Mouse (Mus musculus) lung, embryonic 16.5 days (tissue): ENCODE results near the gene Slc5a5. TPM values are rescaled to one million over a fixed set of nuclear protein-coding genes. Genes with fewer than 3 reads are reported as not detected.

Experiments used
- ATAC-seq: fragments of 200-750 bp; cut with Nextera tagmentation; 2 replicates; pipeline ENCODE4 v1.8.0; 2017; ENCODE audit warnings: low read depth, mild to moderate bottlenecking, moderate library complexity
- H3K27ac ChIP-seq: fragments of 300-500 bp; sonication (generic); 2 replicates; pipeline ENCODE4 v1.5.1; 2014; ENCODE audit warnings: mild to moderate bottlenecking, control low read depth, low read length
- H3K27me3 ChIP-seq: fragments of 300-500 bp; sonication (generic); 2 replicates; pipeline ENCODE4 v1.6.1; 2014; ENCODE audit warnings: low read depth, low read length, mixed read lengths; ENCODE audit not compliant: control insufficient read depth, insufficient read depth
- H3K36me3 ChIP-seq: fragments of 300-500 bp; sonication (generic); 2 replicates; pipeline ENCODE4 v1.6.1; 2014; ENCODE audit warnings: low read length; ENCODE audit not compliant: control insufficient read depth, insufficient read depth
- H3K4me1 ChIP-seq: fragments of 300-500 bp; sonication (generic); replicated peaks from 2 replicates; pipeline ENCODE4 v1.6.1; 2014; ENCODE audit warnings: low read length, mixed read lengths; ENCODE audit not compliant: control insufficient read depth, insufficient read depth
- H3K4me2 ChIP-seq: fragments of 300-500 bp; sonication (generic); 2 replicates; pipeline ENCODE4 v1.6.1; 2014; ENCODE audit warnings: low read depth, low read length, control low read depth
- H3K4me3 ChIP-seq: fragments of 300-500 bp; sonication (generic); 2 replicates; pipeline ENCODE4 v1.5.1; 2014; ENCODE audit warnings: mild to moderate bottlenecking, low read length, control low read depth
- H3K9ac ChIP-seq: fragments of 300-500 bp; sonication (generic); 2 replicates; pipeline ENCODE4 v1.6.1; 2014; ENCODE audit warnings: low read length, control low read depth
- H3K9me3 ChIP-seq: fragments of 300-500 bp; sonication (generic); 2 replicates; pipeline ENCODE4 v1.6.1; 2016; ENCODE audit warnings: low read length; ENCODE audit not compliant: control insufficient read depth
- WGBS: fragments of 180-500 bp; shearing (Covaris S2); extraction: QIAGEN DNeasy Blood & Tissue Kit; methylation state at CpG from one replicate; pipeline ENCODE4 v1.1.7; 2014; 5-methylcytosine and 5-hydroxymethylcytosine counted together
- polyA plus RNA-seq: library from polyadenylated mRNA; unstranded; fragments of >200 nt; fragmentation: Nextera tagmentation; extraction: Ambion mirVana; gene quantifications from 2 replicates; pipeline ENCODE4 v1.2.1, GENCODE M21; 2015

Slc5a5 gene
- polyA plus RNA-seq, 1 experiment from 2014 or later, result 0.13 TPM

DNA sequence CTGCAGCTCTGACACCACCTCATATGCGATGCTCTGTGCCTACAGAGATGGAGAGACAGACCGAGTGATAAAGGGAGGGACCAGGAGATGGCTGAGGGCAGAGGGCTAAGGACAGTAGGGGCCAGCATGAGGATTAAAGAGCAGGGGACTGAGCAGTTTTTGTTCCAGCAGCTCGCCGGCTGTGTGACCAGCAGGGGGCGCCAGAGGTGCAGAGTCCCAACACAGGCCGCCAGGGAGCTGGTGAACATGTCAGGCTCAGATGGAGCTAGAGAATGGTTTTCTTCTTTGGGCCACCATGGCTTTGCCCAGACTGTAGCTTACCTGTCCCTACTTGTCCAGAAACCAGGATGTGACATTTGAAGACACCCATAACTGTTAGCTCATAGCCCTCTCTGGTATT, 48.0 kb downstream of the Slc5a5 start:
- no peak overlapping the region for H3K27ac ChIP-seq
- no peak for ATAC-seq
- H3K4me3 ChIP-seq, result no peak overlapping the region
- H3K36me3 ChIP-seq, result no peaks in the 10 kb centered on the region
- no peak overlapping the region for H3K4me2 ChIP-seq
- no peaks in the 10 kb centered on the region for H3K27me3 ChIP-seq
- peaks cover 3% of the 10 kb centered on the region for H3K4me1 ChIP-seq
- no peak overlapping the region for H3K9ac ChIP-seq
- WGBS, result 1% methylated on average over 6 of the region's 6 CpGs
- no peaks in the 10 kb centered on the region for H3K9me3 ChIP-seq

DNA sequence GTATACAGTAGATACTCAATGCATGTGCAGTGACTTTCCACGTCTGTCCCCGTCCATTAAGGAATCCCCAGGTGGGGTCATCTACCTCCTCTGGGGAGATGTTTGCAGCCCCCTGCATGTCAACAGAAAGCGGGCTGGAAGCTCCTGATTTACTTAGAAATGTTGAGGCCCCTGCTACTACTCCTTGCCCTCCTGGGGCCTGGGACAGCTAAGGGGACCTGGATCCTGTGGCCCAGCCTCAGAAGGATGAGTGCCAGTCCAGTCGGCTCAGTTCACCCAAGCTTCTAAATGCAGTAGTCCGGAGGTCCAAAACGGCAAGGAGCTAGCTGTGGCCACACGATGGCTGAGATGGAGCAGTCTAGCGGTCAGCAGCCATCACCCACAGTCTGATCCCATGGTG, 48.6 kb downstream of the Slc5a5 start:
- no peak overlapping the region for H3K4me3 ChIP-seq
- H3K9ac ChIP-seq, result no peak overlapping the region
- no peaks in the 10 kb centered on the region for H3K9me3 ChIP-seq
- no peak for ATAC-seq
- 87% methylated on average over 8 of the region's 8 CpGs for WGBS
- no peaks in the 10 kb centered on the region for H3K27me3 ChIP-seq
- no peak overlapping the region for H3K4me2 ChIP-seq
- H3K36me3 ChIP-seq, result no peaks in the 10 kb centered on the region
- H3K27ac ChIP-seq, result no peak overlapping the region
- peaks cover 3% of the 10 kb centered on the region for H3K4me1 ChIP-seq

DNA sequence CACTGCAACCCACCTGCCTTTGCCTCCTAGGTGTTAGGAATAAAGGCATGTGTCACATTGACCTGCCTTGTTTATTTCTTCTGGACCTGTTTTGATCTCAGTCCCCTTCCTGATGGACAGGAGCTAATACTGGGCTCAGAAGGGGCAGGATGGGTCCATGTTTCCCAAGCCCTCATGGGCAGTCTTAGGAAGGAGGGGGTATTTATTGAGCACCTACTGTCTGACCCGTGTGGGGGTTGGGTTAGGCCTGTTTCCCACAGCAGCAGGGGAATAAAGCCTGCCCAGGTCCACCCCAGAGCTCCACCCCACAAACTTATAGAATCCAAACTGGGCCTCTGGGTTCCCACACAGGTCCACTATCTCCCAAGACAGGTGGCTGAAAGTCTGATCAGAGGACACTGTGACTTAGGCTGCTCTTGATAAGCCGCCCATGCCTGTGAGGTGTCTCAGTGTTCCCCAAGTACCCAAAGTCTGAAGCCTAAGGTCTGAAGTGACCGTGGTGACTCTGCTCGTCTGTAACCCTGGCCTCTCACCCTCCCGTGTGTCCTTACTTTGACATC, 49.3 kb downstream of the Slc5a5 start:
- no peak for ATAC-seq
- Histone ChIP-seq H3K36me3 (no peaks in the 10 kb centered on the region), H3K4me3 (no peak overlapping the region), H3K9ac (no peak overlapping the region), H3K4me2 (no peak overlapping the region), H3K27me3 (no peaks in the 10 kb centered on the region), H3K4me1 (peaks cover 7% of the 10 kb centered on the region), H3K9me3 (no peaks in the 10 kb centered on the region), H3K27ac (no peak overlapping the region)
- WGBS, result 78% methylated on average over 5 of the region's 5 CpGs

DNA sequence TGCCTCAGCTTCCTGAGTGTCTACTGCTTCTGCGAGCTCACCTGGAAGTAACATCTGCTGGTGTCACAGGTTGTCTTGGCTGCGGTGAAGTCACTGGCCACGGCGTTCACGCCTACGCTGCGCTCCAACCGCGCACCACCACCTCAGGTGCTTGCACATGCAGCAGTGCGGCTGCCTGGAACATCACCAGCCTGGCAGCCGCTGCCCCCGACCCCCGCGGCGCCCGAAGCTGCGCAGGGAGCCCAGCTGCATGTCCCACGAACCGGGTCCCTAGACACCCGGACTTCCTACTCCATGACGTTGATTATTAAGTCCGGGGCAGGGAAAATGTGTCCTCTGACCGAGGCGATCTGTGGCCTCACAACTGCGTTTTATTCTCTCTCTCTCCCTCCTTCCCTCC, 50.1 kb downstream of the Slc5a5 start:
- no peak overlapping the region for H3K9ac ChIP-seq
- peaks cover 7% of the 10 kb centered on the region for H3K4me1 ChIP-seq
- no peak overlapping the region for H3K27ac ChIP-seq
- no peak overlapping the region for H3K4me2 ChIP-seq
- H3K36me3 ChIP-seq, result no peaks in the 10 kb centered on the region
- WGBS, result 71% methylated on average over 25 of the region's 25 CpGs
- H3K27me3 ChIP-seq, result no peaks in the 10 kb centered on the region
- no peak for ATAC-seq
- no peaks in the 10 kb centered on the region for H3K9me3 ChIP-seq
- no peak overlapping the region for H3K4me3 ChIP-seq

DNA sequence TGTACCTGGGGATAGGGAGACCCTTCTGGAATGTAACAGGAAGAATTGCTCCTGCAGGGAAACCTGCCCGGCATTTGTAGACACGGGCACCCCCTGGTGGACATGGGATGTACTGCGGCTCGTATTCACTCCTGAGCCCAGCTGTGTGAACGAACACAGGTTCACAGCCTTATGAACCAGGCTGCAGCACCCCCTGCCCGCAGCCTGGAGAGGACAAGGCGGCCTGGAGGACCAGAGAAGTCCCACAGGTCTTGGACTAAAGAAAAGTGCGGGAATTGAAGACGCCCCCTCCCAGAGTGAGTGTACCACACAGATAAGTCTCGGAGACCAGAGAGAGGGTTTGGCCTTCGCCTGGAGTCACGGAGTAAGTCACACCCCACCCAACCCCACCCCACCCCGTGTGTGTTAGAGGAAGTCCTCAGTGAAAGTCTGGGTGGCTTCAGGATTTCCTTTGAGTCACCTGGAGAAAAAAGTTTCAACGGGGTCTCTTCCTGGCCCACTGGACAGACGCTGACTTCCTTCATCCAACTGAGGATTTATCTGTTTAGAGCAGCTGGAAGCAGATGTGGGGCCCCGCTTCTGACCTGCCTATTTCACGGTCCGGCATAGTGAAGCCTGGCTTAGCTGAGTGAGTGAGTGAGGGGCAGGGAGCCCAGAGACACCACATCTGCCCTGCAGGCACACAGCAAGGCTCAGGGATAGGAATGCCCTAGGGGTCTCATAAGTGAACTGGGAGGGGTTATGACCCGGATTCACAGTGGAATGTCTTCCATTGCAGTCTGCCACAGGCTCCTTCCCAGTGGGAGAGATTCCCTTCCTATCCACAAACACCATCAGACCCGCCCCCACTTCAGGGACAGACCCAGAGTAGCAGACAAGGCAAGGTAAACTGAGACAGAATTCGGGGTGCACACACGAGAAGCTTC, 51.1 kb downstream of the Slc5a5 start:
- Histone ChIP-seq H3K27ac (no peak overlapping the region), H3K9me3 (no peaks in the 10 kb centered on the region), H3K4me1 (peaks cover 7% of the 10 kb centered on the region), H3K36me3 (no peaks in the 10 kb centered on the region), H3K27me3 (no peaks in the 10 kb centered on the region), H3K4me3 (no peak overlapping the region), H3K9ac (no peak overlapping the region), H3K4me2 (no peak overlapping the region)
- no peak for ATAC-seq
- WGBS, result 25% methylated on average over 22 of the region's 22 CpGs

DNA sequence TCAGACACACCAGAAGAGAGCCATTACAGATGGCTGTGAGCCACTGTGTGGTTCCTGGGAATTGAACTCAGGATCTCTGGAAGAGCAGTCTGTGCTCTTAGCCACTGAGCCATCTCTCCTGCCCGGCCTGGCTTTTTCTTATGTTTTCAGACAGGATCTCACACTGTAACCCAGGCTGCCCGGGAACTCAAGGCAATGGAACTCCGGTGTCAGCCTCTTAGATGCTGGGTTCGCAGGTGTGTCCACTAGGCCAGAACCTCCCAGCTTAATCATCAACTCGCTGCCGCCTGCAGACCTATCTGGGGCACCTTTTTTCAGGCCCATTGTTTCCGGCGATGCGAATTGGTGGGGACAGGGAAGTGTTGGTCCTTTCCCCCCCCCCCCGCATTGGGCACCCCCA, 52.0 kb downstream of the Slc5a5 start:
- Histone ChIP-seq H3K4me1 (peaks cover 7% of the 10 kb centered on the region), H3K4me2 (no peak overlapping the region), H3K4me3 (no peak overlapping the region), H3K9ac (no peak overlapping the region), H3K27ac (0 out of 2 replicates have a peak overlapping the region, but pooled peaks have one; percentile 64), H3K36me3 (peaks cover 4% of the 10 kb centered on the region; the same call in 1 of the 2 replicates), H3K27me3 (no peaks in the 10 kb centered on the region), H3K9me3 (no peaks in the 10 kb centered on the region)
- ATAC-seq, result no peak
- 41% methylated on average over 10 of the region's 10 CpGs for WGBS

DNA sequence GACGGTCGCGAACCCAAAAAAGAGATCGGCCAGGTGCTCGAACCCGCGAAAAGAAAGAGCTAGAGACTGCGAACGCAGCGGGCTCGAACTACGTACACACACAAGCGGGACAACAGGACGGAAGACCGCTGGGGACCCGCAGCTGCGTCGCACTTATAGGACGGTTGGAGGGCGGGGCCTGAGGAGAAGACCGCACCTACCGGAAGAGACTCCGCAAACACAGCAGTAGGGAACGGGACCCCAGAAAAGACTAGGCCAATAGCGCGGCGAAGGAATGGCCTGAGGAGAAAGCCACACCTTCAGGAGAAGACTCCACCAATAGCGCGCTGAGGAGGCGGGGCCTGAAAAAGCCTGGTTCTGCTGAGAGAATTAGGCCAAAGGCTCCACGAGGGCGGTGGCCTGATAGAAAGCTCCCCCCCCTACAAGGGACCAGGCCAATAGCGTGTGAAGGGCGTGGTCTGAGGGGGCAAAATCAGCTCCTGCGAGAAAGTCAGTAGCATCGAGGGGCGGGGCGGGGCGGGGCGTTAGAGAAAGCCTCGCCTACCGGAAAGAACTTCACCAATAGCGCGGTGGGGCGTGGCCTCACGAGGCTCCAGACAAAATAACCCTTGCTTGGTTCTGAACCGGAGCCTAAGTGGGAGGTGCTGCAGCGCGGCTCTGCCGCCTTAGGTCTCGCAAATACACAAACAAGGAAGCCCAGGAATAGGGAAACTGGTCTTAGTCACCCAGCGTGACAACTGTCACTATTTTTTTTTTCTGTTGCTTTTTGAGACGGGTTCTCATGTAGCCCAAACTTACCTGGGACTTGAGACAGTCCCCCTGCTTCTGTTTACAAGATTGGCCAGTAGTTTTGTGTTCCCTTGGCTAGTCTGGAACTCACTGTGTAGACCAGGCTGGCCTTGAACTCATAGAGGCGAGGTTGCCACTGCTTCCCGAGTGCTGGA, 52.9 kb downstream of the Slc5a5 start, which contains the start of gene Arrdc2:
Gene Arrdc2 (minus strand): TSS at position 313 of the 944 bp plus-strand sequence.
- peak within 1 kb of the TSS; percentile 75 for H3K4me3 ChIP-seq
- H3K9me3 ChIP-seq, result no peaks in the 10 kb centered on the region
- peaks cover 7% of the 10 kb centered on the region for H3K4me1 ChIP-seq
- no peaks in the 10 kb centered on the region for H3K27me3 ChIP-seq
- H3K36me3 ChIP-seq, result peaks cover 4% of the 10 kb centered on the region; the same call in 1 of the 2 replicates
- 2% methylated on average over 55 of the region's 55 CpGs for WGBS
- peak within 1 kb of the TSS; percentile 90 for H3K4me2 ChIP-seq
- peak within 1 kb of the TSS; percentile 92 for H3K27ac ChIP-seq
- peak; percentile 98 for ATAC-seq
- peak within 1 kb of the TSS; percentile 87 for H3K9ac ChIP-seq

DNA sequence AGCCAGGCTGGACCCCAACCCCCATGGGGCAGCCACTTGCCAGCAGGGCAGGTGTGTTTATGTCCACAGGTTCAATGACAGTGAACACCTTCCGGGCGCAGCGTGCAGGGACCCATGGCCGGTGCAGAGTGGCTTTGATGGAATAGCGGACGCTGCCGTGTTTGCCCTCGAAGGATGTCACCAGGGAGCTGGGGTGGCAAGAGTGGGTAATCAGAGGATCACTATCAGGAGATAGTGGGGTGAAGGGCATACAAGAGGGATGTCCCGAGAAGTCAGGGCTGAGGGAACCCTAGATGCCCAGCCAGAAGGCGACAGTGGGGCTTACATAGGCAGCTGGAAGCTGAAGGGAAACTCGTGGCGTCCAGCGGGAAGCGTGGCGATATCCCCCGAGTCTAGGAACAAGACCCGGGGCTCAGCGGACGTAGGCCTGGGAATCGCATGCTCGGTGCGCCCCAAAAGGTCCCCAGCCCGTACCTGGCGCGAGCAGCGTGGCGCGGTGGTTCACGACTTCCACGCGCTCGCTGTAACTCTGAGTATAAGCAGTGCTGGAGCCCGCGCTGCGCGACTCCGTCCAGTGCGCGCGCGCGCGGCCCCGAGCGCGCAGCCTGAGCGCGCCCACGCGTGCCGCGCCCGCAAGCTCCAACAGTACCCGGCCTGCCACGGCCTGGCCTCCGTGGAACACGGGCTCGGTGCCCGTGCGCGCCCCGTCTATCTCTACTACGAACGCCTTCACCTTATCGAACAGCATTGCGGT, 53.7 kb downstream of the Slc5a5 start:
- Histone ChIP-seq H3K4me2 (peak overlapping the region; percentile 90), H3K27me3 (no peaks in the 10 kb centered on the region), H3K9ac (peak overlapping the region; percentile 87), H3K4me1 (peaks cover 7% of the 10 kb centered on the region), H3K36me3 (peaks cover 4% of the 10 kb centered on the region; the same call in 1 of the 2 replicates), H3K4me3 (peak overlapping the region; percentile 75), H3K27ac (peak overlapping the region; percentile 92), H3K9me3 (no peaks in the 10 kb centered on the region)
- WGBS, result under 1% methylated on average over 61 of the region's 66 CpGs
- peak; percentile 41 for ATAC-seq
